Mouse (Mus musculus) ZHBTc4 (cell line): ENCODE measurements around the gene Wsb2.

Experiments
- DNase-seq: peaks from one replicate; pipeline ENCODE4 v3.0.0-alpha.2; 2011; ENCODE audit warnings: low read depth, low spot score

Wsb2 gene

DNA sequence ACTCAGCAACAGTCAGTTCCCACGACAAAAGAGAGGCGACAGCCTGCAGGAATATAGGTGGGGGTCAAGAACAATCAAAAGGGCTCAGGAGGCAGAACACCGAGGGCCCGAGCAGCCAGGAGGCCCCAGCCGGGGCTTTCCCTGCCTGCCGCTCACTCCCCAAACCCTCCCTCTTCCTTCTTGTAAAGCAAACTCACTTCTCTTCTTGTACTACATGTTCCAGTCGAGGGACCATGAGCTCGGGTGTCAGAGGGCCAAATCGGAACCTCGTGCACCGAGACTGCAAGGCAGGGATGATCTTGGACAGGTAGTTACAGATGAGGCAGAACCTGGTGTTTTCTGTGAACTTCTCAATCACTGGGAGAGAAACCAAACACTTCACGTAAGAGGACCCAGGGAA, 26.1 kb downstream of the Wsb2 start:
- no peak for DNase-seq

DNA sequence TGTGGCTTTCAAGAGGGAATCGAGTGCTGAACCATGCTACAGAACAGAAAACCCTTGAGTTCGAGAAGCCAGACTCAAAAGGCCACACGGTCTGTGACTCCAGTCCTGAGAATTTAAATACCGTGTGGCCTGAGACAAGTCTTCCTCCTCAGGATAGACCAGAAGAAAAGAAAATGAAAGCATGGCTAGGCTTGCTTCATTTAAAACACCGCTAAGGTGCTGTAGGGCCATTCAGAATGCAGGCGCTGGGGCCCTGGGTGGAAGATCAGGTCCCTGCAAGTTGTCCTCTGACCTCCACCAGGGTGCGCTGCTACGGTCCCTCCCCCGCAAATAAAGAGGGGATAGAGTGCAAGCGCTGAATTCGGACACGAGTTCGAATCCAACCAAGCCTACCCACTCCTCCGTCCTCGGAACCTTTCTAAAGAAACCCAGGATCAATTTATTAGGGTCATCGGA, 31.2 kb downstream of the Wsb2 start:
- peak; percentile 87 for DNase-seq

DNA sequence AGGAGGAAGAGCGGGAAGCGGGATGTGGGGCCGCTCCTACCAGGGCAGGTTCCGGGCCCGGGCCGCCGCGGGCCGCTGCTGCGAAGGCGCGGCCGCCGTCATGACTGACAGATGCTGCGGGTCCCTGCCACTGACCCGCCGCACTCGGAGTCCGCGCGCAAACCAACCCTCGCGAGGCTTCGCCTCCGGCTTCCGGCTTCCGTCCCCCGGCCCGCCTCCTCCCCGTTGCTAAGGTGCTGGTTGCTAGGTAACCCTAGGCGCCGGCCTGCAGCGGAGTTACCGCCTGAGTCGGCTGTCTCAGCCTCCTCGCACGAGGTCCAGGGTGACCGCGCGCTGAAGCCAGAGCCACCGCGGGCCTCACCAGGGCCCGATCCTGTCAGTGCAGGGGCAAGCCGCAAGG, 31.8 kb downstream of the Wsb2 start, which contains the start of gene Rfc5:
Gene Rfc5 (minus strand): TSS at position 171 of the 400 bp plus-strand sequence.
- peak; percentile 99 for DNase-seq

DNA sequence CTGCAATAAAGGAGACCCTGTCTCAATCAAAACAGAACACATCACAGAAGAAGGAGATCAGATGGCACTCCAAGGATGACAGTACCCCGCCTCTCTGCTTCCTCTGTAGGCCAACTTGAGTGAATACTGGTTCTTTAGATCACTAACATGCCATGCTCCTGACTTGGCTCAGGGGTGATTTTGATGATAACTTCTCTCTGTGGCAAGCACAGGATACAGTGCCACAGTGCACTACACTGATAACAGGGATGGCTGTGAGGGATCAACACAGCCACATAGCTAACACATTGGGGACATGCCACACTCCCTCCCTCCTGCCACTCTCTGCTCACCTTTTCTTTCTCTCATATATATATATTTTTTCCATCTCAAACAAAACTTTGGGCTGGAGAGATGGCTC, 33.8 kb downstream of the Wsb2 start:
- no peak for DNase-seq

DNA sequence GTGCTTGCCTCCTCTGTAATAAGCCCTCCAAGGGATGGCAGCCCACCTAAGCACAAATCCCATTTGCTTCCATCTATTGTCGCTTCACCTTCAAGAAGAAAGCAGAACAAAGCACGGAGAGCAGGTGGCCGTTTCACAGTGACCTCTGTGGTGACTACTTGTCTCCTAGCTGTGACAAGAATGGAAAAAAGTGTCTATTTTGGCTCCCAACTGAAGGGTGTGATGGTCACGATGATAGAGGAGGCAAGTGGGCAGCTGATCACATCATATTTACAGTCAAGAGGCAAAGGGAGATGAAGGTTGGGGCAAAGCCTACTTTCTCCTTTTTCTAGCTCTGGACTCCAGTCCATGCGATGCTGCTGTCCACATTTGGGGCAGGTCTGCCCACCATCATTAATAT, 38.7 kb downstream of the Wsb2 start:
- no peak for DNase-seq

DNA sequence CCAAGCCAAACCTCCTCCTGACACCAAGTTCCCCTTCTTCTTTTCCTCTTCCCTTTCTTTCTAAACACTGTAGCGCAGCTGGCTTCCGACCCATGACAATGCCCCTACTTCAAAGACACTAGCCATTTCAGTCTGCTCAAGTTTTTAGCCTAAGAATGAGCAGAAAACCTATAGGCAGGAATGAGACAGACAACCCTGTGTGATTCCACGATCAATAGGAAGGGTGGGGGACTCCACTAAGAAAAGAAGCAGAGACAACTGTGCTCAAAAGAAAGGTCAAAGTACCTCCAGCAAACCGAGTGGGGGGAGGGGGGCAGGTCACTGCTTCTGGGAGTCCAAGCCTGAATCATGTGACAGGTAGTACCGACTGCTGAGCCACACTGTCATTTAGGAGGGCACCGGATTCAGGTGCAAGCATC, 39.5 kb downstream of the Wsb2 start:
- peak; percentile 98 for DNase-seq

DNA sequence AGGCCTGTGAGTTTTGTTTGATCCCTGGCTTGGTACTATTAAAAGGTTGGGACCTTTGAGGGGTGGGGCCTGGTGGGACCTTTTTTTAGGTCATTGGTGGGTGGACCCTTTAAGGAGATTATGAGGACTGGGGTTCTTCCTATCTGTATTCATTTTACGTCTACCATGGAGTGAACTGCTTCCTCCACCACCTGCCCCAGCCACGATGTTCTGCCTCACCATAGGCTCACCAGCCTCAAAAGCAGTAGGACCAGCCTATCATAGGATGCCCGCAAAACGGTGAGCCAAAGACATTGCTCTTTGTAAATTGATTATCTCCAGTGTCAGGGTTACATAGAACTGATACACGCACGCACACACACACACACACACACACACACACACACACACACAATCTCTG, 40.3 kb downstream of the Wsb2 start:
- peak; percentile 57 for DNase-seq

DNA sequence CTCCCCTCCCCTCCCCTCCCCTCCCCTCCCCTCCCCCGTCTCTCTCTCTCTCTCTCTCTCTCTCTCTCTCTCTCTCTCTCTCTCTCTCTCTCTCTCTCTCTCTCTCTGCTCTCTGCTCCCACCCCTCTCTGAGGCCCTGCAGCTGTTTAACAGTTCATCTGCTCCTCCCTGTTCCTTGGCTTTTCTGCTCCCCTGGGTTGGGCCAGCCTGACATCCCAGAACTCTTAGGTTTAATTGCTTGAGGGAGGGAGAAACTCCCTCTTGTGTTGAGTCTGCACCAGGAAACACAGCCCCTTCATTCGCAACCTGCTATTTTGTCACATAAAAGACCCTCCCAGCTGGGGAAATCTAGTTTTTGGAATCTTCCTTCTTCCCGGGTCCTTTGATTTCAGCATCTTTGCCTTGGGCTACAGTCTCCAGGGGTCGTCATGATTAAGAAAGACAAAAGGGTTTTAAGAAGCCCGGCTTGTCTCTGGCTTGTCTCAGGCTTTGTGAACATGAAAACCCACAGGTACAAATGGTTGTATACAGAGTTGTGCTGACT, 41.0 kb downstream of the Wsb2 start:
- DNase-seq, result peak; percentile 72

DNA sequence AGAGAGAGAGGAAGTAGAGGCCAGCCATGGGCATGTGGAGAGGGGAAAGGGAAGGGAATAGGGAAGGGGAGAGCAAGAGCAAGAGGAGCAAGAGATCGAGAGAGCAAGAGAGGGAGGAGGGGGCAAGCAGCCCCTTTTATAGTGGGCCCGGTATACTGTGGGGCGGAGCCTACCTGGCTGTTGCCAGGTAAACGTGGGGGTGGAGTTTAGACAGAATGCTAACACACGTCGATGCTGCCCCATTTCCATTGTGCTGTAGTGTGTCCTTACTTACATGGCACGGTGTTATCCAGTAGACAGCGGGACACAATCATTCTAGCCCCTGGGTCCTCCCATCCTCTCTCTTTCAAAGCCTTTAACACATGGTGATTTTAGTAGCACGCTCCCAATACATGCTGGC, 42.2 kb downstream of the Wsb2 start:
- peak; percentile 87 for DNase-seq

DNA sequence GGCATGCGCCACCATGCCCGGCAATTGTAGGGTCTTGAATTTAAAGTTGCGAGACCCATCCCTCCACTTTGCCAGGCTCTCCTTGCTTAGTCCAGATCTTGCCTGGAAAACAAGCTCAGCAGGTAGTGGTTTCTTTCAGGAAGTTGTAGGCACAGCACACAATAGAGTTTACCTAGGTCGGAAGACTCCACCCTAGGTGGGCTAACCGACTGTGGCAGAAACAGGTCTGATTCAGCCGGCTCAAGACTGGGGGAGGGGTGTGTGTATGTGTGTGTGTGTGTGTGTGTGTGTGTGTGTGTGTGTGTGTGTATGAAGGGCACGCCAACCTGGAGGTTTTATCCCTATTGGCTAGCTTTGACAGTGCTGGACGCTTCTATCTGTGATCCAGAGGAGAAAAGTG, 46.5 kb downstream of the Wsb2 start:
- DNase-seq, result peak; percentile 76

DNA sequence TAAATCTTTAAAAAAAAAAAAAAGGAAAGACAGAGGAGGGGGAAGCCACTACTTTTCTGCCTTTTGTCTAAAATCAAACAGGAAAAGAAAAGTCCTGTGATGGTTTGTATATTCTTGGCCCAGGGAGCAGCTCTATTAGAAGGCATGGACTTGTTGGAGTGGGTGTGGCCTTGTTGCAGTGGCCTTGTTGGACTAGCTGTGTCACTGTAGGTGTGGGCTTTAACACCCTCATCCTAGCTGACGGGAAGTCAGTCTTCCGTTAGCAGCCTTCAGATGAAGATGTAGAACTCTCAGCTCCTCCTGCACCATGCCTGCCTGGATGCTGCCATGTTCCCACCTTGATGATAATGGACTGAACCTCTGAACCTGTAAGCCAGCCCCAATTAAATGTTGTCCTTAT, 47.6 kb downstream of the Wsb2 start:
- peak; percentile 51 for DNase-seq

DNA sequence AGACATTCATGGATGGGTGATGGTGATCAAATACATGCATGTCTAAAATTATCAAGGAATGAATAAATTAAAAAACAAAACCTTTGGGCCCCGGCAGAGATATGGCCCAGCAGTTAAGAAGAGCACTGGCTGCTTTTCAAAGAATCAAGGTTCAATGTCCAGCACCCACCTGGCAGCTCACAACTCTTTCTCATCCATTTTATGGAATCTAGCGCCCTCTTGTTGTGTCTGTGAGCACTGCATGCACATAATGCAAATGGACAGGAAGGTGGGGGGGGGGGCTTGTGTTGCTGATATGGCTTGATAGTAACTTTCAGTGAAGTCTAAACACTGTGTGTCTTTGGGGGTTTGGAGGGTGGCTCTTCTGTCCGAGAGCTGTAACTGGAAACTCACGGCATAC, 51.1 kb downstream of the Wsb2 start:
- peak; percentile 86 for DNase-seq

DNA sequence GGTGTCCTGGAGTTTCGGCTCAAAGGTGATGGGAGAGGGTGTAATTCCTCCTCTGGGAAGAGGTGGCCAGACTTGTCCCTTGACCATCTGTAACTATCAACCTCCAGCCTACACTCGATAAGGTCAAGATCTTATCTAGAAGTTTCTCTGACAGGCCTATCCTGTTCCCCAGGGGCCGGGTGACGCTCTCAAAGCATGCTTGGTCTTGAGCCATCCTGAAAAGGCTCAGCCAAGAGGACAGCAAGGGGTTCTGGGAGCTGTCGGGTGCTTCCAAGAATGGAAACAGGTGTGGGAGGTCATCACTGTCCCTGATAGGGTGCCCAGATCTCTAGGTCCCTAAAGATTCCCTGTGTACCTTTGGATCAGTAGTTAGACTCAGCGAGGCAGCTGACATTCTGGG, 52.3 kb downstream of the Wsb2 start:
- no peak for DNase-seq

DNA sequence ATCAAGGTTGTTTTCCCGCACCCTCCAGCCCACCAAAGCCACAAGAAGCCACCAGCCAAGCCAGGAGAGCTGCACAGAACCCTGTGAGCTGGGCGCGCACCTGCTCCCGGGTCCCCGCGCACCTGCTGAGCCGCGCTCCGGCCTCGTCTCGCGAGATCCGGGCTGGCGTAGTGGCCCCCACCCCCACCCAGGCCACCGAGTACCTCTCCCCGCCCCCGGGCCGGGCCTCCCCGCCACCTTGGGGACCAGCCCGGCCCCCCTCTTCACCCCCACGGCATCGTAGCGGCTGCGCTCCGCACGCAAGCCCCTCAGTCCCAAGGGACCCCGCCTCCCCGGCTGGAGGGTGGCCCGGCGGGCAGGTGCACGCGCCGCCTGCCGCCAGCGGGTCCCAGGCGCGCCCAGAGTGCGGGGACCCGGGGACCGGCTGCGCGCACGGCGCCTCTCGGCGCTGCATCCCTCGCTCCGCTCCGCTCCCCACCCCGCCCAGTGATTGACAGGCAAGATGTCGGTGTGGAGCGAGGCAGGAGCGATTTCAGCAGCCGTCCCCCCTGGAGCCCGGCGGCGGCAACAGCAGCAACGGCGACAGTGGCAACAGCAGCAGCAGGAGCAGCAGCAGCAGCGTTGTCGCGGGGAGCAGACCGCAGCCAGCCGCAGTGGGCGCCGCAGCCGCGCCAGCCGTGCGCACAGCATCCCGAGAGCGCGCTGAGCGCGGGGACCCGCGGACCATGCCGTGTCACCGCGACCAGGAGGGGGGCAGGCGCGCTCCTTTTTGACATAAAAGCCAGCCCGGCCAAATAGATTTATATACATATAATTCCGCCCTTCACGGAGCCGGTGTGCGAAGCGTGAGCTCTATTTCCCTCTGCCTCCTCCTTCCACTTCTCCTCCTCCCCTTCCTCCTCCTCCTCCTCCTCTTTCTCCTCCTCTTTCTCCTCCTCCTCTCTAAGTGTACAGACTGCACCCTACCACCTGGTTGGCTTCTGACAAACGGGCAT, 56.7 kb downstream of the Wsb2 start, which contains the start of gene Ksr2:
Gene Ksr2 (plus strand): TSS at position 494 of the 995 bp plus-strand sequence.
- peak; percentile 92 for DNase-seq

DNA sequence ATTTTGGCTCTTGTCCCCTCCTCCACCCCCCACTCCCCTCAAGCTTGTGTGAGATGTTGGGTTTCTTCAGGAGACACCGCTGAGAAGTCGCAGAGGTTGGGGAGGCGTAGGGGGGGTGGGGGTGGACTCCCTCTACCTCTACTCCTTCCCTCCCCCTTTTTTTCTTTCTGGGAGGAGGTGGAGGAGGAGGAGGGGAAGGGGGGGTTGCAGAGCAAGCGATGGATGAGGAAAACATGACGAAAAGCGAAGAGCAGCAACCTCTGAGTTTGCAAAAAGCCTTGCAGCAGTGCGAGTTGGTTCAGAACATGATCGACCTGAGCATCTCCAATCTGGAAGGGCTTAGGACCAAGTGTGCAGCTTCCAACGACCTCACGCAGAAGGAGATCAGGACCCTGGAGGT, 57.5 kb downstream of the Wsb2 start:
- DNase-seq, result no peak

DNA sequence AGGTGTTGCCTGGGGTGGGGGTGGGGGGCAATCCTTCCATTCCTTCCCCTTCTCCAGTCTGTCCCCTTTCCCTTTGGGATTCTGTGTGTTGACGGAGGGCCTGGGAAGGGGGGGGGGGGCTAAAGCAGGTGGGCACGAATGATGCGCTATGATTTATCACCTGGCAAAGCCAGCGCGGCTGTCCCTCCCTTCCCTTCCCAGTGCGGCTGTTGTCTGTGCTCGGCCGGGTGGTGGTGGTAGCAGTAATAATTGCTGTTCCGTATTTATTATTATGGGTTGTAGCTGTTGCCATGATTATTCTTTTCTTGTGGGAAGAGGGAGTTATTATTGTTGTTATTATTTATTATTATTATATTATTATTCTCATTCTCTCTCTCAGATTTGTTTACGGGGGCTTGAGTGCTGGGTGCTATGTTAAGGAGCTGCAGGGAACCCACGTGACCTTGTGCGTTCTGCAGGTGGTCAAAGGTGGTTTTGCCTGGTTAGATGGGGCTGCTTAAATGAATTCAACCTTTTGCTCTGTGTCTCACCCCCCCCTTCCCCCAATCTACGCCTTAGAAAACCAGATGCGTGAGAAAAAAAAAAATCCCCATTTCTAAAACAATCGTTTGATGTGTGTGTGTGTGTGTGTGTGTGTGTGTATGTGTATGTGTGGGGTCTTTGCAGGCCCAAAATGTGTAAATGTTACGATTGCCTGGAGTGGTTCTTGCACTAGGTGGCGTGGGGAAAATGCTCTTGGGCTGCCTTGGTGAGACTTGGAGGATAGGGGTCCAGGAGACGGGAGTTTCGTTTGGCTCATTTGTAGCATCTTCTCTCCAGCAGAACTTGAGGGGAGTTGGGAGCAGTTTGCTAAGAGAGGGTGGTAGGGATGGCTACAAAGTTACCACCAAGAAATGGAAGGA, 58.2 kb downstream of the Wsb2 start:
- no peak for DNase-seq

DNA sequence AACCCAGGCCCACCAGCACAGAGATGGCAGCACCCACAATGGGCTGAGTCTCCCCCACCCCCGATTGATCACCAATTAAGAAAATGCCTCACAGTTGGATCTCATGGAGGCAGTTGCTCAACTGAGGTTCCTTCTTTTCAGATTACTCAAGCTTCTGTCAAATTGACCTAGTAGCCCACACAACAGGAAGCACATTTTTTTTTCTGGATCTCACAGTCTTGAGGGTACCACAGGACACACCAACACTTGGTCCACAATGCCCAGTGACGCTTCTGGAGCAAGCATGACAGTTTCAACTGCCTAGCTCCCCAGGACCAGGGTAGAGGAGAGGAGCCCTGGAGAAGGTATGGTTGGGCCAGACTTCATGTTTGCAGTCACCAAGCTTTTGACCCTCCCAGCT, 60.3 kb downstream of the Wsb2 start:
- DNase-seq, result no peak
